In genomic region chrX:159043432-159043831, GRCm38 (mm10) we compare ENCODE assay signal across 8 mouse cellular contexts.
DNase-seq lines count a peak whose midpoint lies in the region; ATAC-seq and TF ChIP-seq lines count a peak whose summit lies in the region.

No protein-coding gene starts in this region.

- TF ChIP-seq CTCF in cerebellum, adult 2 months (IDR thresholded peaks at IDR 0.05; ENCODE audit: borderline replicate concordance, insufficient read depth, low read depth, low read length) = peak; percentile 26; the same call in 1 of the 2 replicates

- ATAC-seq in cerebellum, adult (ENCODE audit: insufficient number of reproducible peaks, low FRiP score, low TSS enrichment) = no peak
- ATAC-seq in megakaryocyte, adult 5-6 weeks (ENCODE audit: poor library complexity, severe bottlenecking) = peak; percentile 91

- intact Hi-C loops in gastrocnemius, postnatal 14 days (cut with DNase I; ENCODE audit: low total_unique reads) = loop anchor here (2.0 kb wide), 1 partner anchor 227 kb away; no protein-coding TSS in a partner anchor

- no peak overlapping the region for H3K27ac ChIP-seq in cerebellum, adult 2 months (ENCODE audit: insufficient read depth, low read length)

- no peak overlapping the region for H3K4me3 ChIP-seq in cerebellum, adult 2 months (replicated peaks; ENCODE audit: insufficient read depth, low read depth, low read length)

- H3K4me1 ChIP-seq in cerebellum, adult 2 months (ENCODE audit: control insufficient read depth, insufficient read depth, low read length) = no peaks in the 10 kb centered on the region; the same call in 1 of the 2 replicates

- WGBS in cerebellum, adult 2 months = 23% methylated on average over 3 of the region's 3 CpGs
- WGBS in large intestine, adult 2 months = 13% methylated on average over 3 of the region's 3 CpGs

- TF ChIP-seq POLR2A in cerebellum, adult 2 months (IDR thresholded peaks at IDR 0.05; ENCODE audit: borderline replicate concordance, insufficient read depth, low read length) = no peak

- H3K27me3 ChIP-seq in cerebellum, adult 2 months (ENCODE audit: control insufficient read depth, insufficient read depth, low read length) = no peaks in the 10 kb centered on the region

- DNase-seq in cerebellum, adult 2 months = peak in 1 of 2 experiments; percentile 18
- DNase-seq in CD4-positive helper T cell, adult 2 months (ENCODE audit: low read depth, low spot score) = peak; percentile 68
- DNase-seq in adrenal gland, postnatal 4 days (ENCODE audit: low spot score in 2 of 2) = peak; percentile 21 to 44
- peak; percentile 68 for DNase-seq in gastrocnemius, postnatal 14 days
- DNase-seq in large intestine, adult 2 months (ENCODE audit: low read depth, low spot score) = peak; percentile 29
- peak; percentile 81 for DNase-seq in testis, postnatal 10 days (ENCODE audit: low spot score)
